Mouse (Mus musculus) liver, embryonic 14.5 days (tissue): ENCODE measurements around the gene Haao. TPM values are rescaled to one million over a fixed set of nuclear protein-coding genes. Genes with fewer than 3 reads are reported as not detected.
A peak's percentile ranks its signal among the peaks of the same experiment; 100 is the strongest.

Experiments used
- ATAC-seq: fragments of 200-750 bp; cut with Nextera tagmentation; 2 replicates; pipeline ENCODE4 v1.8.0; 2017; ENCODE audit warnings: moderate number of reproducible peaks, mild to moderate bottlenecking, moderate library complexity; ENCODE audit not compliant: insufficient read depth
- DNase-seq, 3 experiments: peaks; one replicate each; pipeline ENCODE4 v3.0.0-alpha.2; 2012 to 2013; ENCODE audit warnings: low read depth in 3 of 3, low spot score in 3 of 3
- H3K27ac ChIP-seq: fragments of 300-500 bp; sonication (generic); 2 replicates; pipeline ENCODE4 v1.5.1; 2014; ENCODE audit warnings: moderate library complexity, mild to moderate bottlenecking, control low read depth, inconsistent platforms
- H3K27me3 ChIP-seq: fragments of 300-500 bp; sonication (generic); 2 replicates; pipeline ENCODE4 v1.6.1; 2014; ENCODE audit warnings: mild to moderate bottlenecking, low read length, moderate library complexity; ENCODE audit not compliant: control insufficient read depth, insufficient read depth
- H3K36me3 ChIP-seq: fragments of 300-500 bp; sonication (generic); replicated peaks from 2 replicates; pipeline ENCODE4 v1.6.1; 2014; ENCODE audit warnings: low read depth; ENCODE audit not compliant: control insufficient read depth, insufficient read depth
- H3K4me1 ChIP-seq, 2 experiments: fragments of 200-500 bp in 1 of 2; fragments of 300-500 bp in 1 of 2; sonication (generic) in 1 of 2; replicated peaks; 2 replicates each; pipeline ENCODE4 v1.6.1; 2012 to 2014; ENCODE audit warnings: antibody characterized with exemption in 1 of 2, inconsistent platforms in 1 of 2, low read length in 1 of 2; ENCODE audit not compliant: control insufficient read depth in 2 of 2, insufficient read depth in 2 of 2
- H3K4me2 ChIP-seq: fragments of 300-500 bp; sonication (generic); 2 replicates; pipeline ENCODE4 v1.6.1; 2014; ENCODE audit warnings: low read depth, mild to moderate bottlenecking, control low read depth, moderate library complexity
- H3K4me3 ChIP-seq, 2 experiments: fragments of 200-500 bp in 1 of 2; fragments of 300-500 bp in 1 of 2; sonication (generic) in 1 of 2; 2 replicates each; pipeline ENCODE4 v1.5.1; 2012 to 2014; ENCODE audit warnings: low read depth in 2 of 2, low read length in 2 of 2, mild to moderate bottlenecking in 2 of 2, control low read depth in 1 of 2, inconsistent platforms in 1 of 2, moderate library complexity in 1 of 2; ENCODE audit not compliant: insufficient read depth in 1 of 2
- H3K9ac ChIP-seq: fragments of 300-500 bp; sonication (generic); replicated peaks from 2 replicates; pipeline ENCODE4 v1.6.1; 2014; ENCODE audit warnings: mild to moderate bottlenecking, control low read depth, moderate library complexity
- H3K9me3 ChIP-seq: fragments of 300-500 bp; sonication (generic); 2 replicates; pipeline ENCODE4 v1.6.1; 2016; ENCODE audit warnings: low read length, mixed read lengths; ENCODE audit not compliant: control insufficient read depth
- CTCF ChIP-seq: IDR thresholded peaks from 2 replicates; pipeline ENCODE4 v1.5.1; 2016; ENCODE audit warnings: antibody characterized with exemption, low read depth, control low read depth
- EP300 ChIP-seq: IDR thresholded peaks from 2 replicates; pipeline ENCODE4 v1.6.1; 2016; ENCODE audit warnings: antibody characterized with exemption, low read depth
- WGBS: fragments of 180-500 bp; shearing (Covaris S2); extraction: QIAGEN DNeasy Blood & Tissue Kit; methylation state at CpG from one replicate; pipeline ENCODE4 v1.1.7; 2014; ENCODE audit not compliant: insufficient replicate concordance; 5-methylcytosine and 5-hydroxymethylcytosine counted together
- polyA plus RNA-seq, 2 experiments: library from polyadenylated mRNA; depleted of rRNA in 1 of 2; stranded (reverse) in 1 of 2; unstranded in 1 of 2; fragments of >200 nt; fragmentation: Nextera tagmentation in 1 of 2; extraction: Ambion mirVana in 1 of 2; gene quantifications; 2 replicates each; pipeline versions ENCODE4 v1.2.1 to v1.2.3; 2012 to 2014

Haao gene
- polyA plus RNA-seq, 2 experiments = 14.2 to 30.5 TPM

GRCm38 (mm10) chr17:83880174-83880710 is 32.5 kb upstream of the Haao start:
- no peaks in the 10 kb centered on the region for H3K27me3 ChIP-seq
- 32% methylated on average over 9 of the region's 9 CpGs for WGBS
- no peak for TF ChIP-seq EP300
- no peak for TF ChIP-seq CTCF
- 0 out of 4 replicates have a peak, but pooled peaks cover 0 to 2% of the 10 kb centered on the region in 2 experiments for H3K4me1 ChIP-seq
- no peak overlapping the region for H3K4me3 ChIP-seq
- no peaks in the 10 kb centered on the region for H3K36me3 ChIP-seq
- no peak for DNase-seq
- ATAC-seq = no peak
- H3K4me2 ChIP-seq = no peak overlapping the region
- no peak overlapping the region for H3K9ac ChIP-seq
- no peak overlapping the region for H3K27ac ChIP-seq
- H3K9me3 ChIP-seq = no peaks in the 10 kb centered on the region

DNA sequence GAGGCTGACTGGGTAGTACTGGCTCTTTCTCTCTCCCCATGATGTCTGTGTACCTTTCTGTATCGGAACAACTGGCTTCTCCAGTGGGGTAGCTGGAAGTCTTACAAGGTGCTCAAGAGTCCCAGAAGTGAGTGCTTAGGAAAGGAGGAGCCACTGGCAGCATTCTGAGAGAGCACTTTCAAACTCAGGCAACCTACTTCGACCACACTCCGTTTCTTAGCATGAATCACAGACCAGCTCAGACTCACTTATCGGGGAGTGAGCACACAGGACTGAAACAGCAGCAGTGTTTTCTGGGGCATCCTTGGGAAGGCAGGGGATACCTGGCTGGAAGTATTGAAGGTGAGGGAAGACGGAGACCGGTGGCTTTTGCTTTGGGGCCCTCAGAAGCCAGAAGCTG is 31.9 kb upstream of the Haao start:
- Histone ChIP-seq H3K4me2 (no peak overlapping the region), H3K27ac (no peak overlapping the region), H3K36me3 (no peaks in the 10 kb centered on the region), H3K9ac (no peak overlapping the region), H3K27me3 (no peaks in the 10 kb centered on the region), H3K9me3 (no peaks in the 10 kb centered on the region), H3K4me1 (0 out of 4 replicates have a peak, but pooled peaks cover 0 to 2% of the 10 kb centered on the region in 2 experiments), H3K4me3 (no peak overlapping the region)
- no peak for DNase-seq
- ATAC-seq = no peak
- WGBS = 72% methylated on average over 6 of the region's 6 CpGs
- TF ChIP-seq EP300 = no peak
- no peak for TF ChIP-seq CTCF

DNA sequence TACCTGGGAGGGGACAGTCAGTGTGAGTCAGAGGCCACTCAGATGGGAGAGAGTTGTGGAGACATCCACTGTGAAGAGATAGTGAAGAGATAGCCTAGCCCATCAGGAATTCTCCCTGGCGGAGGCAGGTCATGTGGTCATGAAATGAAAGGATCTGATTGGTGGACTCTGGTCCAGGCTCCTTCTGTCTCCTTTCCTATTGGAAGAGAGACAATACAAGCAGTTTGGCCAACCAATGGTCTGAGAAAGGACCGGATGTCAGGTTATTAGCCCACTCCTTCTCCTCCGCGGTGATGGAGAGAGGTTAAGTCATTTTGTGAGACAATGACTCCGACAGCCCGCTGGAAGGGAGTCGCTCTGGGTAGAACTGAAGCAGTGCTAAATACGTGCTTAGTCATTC is 26.8 kb upstream of the Haao start:
- 0 out of 4 replicates have a peak, but pooled peaks cover 0 to 1% of the 10 kb centered on the region in 2 experiments for H3K4me1 ChIP-seq
- no peak overlapping the region for H3K9ac ChIP-seq
- DNase-seq (no peak), ATAC-seq (no peak)
- no peaks in the 10 kb centered on the region for H3K9me3 ChIP-seq
- WGBS = 66% methylated on average over 8 of the region's 8 CpGs
- H3K27ac ChIP-seq = no peak overlapping the region
- H3K4me3 ChIP-seq = no peak overlapping the region
- no peak for TF ChIP-seq EP300
- TF ChIP-seq CTCF = no peak
- no peaks in the 10 kb centered on the region for H3K27me3 ChIP-seq
- H3K36me3 ChIP-seq = no peaks in the 10 kb centered on the region
- no peak overlapping the region for H3K4me2 ChIP-seq

DNA sequence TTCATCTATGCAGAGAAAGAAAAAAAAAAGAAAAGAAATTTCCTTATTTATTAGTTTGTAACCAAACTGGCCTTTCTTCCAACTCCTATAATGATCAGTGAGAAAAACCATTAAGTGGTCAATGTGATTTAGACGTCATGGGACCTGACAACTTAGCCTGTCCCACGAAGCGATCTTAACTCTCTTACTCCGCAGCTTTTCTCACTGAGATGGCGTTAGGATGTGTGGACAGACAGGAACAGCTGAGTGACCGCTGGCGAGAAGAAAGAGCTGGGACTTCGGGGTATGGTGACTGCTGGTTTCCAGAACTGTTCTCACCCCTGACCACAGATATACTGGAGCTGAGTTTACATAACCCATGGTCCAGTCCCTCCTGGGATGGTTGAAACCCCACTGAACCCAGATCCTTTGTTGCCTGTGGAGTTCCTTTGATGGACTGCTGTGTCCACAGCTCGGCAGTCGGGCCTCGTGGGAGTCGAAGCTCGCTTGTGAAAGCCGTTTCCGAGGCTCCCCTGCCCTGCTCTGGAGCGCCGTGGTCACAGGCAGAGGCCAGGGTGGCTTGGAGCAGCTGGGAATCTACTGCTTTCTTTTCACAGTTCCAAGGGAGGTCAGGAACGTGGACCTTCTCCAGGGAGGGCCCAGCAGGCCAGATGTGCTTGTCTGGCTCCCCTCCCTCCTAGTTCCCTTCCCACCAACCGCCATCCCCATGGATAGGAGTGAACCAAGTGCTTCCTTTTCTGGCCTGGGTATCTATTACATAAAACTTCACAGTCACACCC is 25.8 kb upstream of the Haao start:
- Histone ChIP-seq H3K4me1 (0 out of 4 replicates have a peak, but pooled peaks cover 0 to 1% of the 10 kb centered on the region in 2 experiments), H3K27ac (no peak overlapping the region), H3K27me3 (no peaks in the 10 kb centered on the region), H3K9me3 (no peaks in the 10 kb centered on the region), H3K9ac (no peak overlapping the region), H3K36me3 (no peaks in the 10 kb centered on the region), H3K4me3 (no peak overlapping the region), H3K4me2 (no peak overlapping the region)
- DNase-seq = no peak
- ATAC-seq = no peak
- 67% methylated on average over 19 of the region's 19 CpGs for WGBS
- no peak for TF ChIP-seq EP300
- TF ChIP-seq CTCF = no peak

- no peaks in the 10 kb centered on the region for H3K27me3 ChIP-seq
- no peaks in the 10 kb centered on the region for H3K36me3 ChIP-seq
- ATAC-seq (peak; percentile 58; the same call in 1 of the 2 replicates), DNase-seq (peak; percentile 54 to 56 (median 54))
- TF ChIP-seq EP300 (no peak), CTCF (peak; percentile 96)
- H3K27ac ChIP-seq = no peak overlapping the region
- no peak overlapping the region for H3K9ac ChIP-seq
- H3K4me1 ChIP-seq = 0 out of 4 replicates have a peak, but pooled peaks cover 0 to 1% of the 10 kb centered on the region in 2 experiments
- H3K9me3 ChIP-seq = no peaks in the 10 kb centered on the region
- H3K4me3 ChIP-seq = no peak overlapping the region
- WGBS = 27% methylated on average over 14 of the region's 14 CpGs
- no peak overlapping the region for H3K4me2 ChIP-seq
Observed at GRCm38 (mm10) chr17:83872806-83873348, 25.1 kb upstream of the Haao start.
